Comparison of ENCODE assay signal across 22 mouse cellular contexts in the genomic region with DNA sequence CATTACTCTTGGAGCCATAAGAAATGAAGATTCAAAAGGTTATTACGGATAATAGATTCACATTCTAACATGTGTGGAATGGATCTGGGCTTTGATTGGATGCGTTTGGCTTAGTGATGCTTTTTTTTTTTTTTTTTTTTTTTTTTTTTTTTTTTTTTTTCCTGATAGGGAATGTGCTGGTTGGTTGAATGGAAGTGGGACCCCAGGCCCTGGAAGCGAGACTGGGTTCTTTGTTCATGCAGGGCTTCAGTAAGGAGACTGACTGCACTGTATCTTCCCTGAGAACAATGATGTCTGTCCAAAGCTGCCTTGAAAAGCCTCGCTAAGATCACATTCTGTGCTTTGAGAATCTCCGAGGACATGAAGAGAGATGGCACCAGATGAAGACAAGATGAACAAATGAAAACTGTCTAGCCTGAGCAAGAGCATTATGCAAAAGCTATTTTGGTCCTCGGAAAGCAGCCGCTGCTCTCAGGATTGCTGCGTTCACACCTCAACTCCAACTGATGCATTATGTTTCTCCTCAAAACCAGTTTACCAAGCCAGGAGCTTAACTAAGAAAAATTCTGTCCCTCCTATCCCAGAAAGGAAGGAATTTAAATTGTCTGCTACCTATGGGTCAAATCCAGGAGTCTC.
A peak's percentile ranks its signal among the peaks of the same experiment; 100 is the strongest.
DNase-seq lines count a peak whose midpoint lies in the region; TF ChIP-seq lines count a peak whose summit lies in the region.
"Had no signal": no experiment of that assay in that cellular context is flagged by ENCODE, and none has a peak within 500 bp of the region (broad histone marks: within the 10 kb centered on the region; RNA-seq: fewer than 3 reads in every experiment).

No protein-coding gene starts in this region.

- intact Hi-C loops in left cerebral cortex, postnatal 10 days (cut with DNase I) = no loop called here

- no peaks in the 10 kb centered on the region for H3K4me1 ChIP-seq in ES-E14 (ENCODE audit: control insufficient read depth in 2 of 2, insufficient read depth in 2 of 2, low read length in 2 of 2, poor library complexity in 1 of 2)
- H3K4me1 ChIP-seq: embryonic facial prominence, embryonic 10.5 days; heart, embryonic 12.5 days; midbrain, embryonic 15.5 days had no signal

- TF ChIP-seq POLR2A in brain, embryonic 14.5 days (IDR thresholded peaks at IDR 0.05; ENCODE audit: borderline replicate concordance, extremely low read depth, insufficient read depth, insufficient read length, poor library complexity, severe bottlenecking) = no peak

- H3K27ac ChIP-seq in ES-E14 (ENCODE audit: insufficient read depth, low read depth, low read length, poor library complexity, severe bottlenecking) = no peak overlapping the region
- H3K27ac ChIP-seq: embryonic facial prominence, embryonic 10.5 days; layer of hippocampus, adult 2 months; midbrain, embryonic 15.5 days had no signal

- no peak for TF ChIP-seq CTCF in brain, embryonic 14.5 days (IDR thresholded peaks at IDR 0.05; ENCODE audit: borderline replicate concordance, extremely low read depth, insufficient read depth, insufficient read length)

- H3K4me3 ChIP-seq in ES-E14 (ENCODE audit: insufficient read depth in 1 of 2, low read depth in 1 of 2, low read length in 2 of 2, poor library complexity in 1 of 2, severe bottlenecking in 1 of 2) = no peak overlapping the region
- H3K4me3 ChIP-seq: embryonic facial prominence, embryonic 10.5 days; heart, embryonic 12.5 days; layer of hippocampus, adult 2 months; midbrain, embryonic 15.5 days had no signal

- DNase-seq in frontal cortex, adult 2 months (ENCODE audit: extremely low spot score in 1 of 2, low spot score in 1 of 2) = peak; percentile 6 to 28
- DNase-seq in frontal cortex, postnatal 25 days (ENCODE audit: low spot score in 2 of 2) = no peak
- peak; percentile 2 to 6 for DNase-seq in left cerebral cortex, adult 18-20 months (ENCODE audit: low spot score in 2 of 2)
- DNase-seq in left cerebral cortex, postnatal 10 days (ENCODE audit: extremely low spot score in 1 of 2, low spot score in 2 of 2) = no peak
- DNase-seq in ES-E14 (ENCODE audit: low read depth, low spot score) = no peak
- DNase-seq in brain, embryonic 14.5 days (ENCODE audit: low read depth) = peak; percentile 31
- DNase-seq in yolk sac, embryonic 10.5 days (ENCODE audit: low spot score) = no peak
- DNase-seq: adrenal gland, adult 2 months; B cell, adult 2 months; cerebellum, adult 18-20 months; cerebellum, postnatal 14 days; gastrocnemius, postnatal 14 days; heart, adult 11 months; heart, postnatal 14 days; kidney, postnatal 25 days; lung, postnatal 4 days; right cerebral cortex, postnatal 25 days; thymus, postnatal 25 days had no signal

- no peak overlapping the region for H3K9ac ChIP-seq in ES-E14 (ENCODE audit: insufficient read depth, low read depth, low read length, poor library complexity, severe bottlenecking)
- H3K9ac ChIP-seq: heart, embryonic 12.5 days; midbrain, embryonic 15.5 days had no signal

- H3K36me3 ChIP-seq in ES-E14 (ENCODE audit: control insufficient read depth, insufficient read depth, low read length, poor library complexity, severe bottlenecking) = no peaks in the 10 kb centered on the region
- H3K36me3 ChIP-seq: embryonic facial prominence, embryonic 10.5 days; heart, embryonic 12.5 days; midbrain, embryonic 15.5 days had no signal

- in situ Hi-C loops in ES-E14 (cut with MboI; ENCODE audit: low sequenced_read_pairs in 2 of 2, unreplicated experiment in 2 of 2) = no loop called here

- no peaks in the 10 kb centered on the region for H3K9me3 ChIP-seq in ES-E14 (ENCODE audit: control insufficient read depth, insufficient read depth, low read depth, low read length)
- H3K9me3 ChIP-seq: embryonic facial prominence, embryonic 10.5 days; heart, embryonic 12.5 days; midbrain, embryonic 15.5 days had no signal

TF ChIP-seq in ES-E14, 5 proteins besides CTCF, POLR2A, EP300 and RAD21:
- TF ChIP-seq ZC3H11A (IDR thresholded peaks at IDR 0.05; ENCODE audit: borderline replicate concordance, low read depth, low read length) (no peak), CHD2 (IDR thresholded peaks at IDR 0.05; ENCODE audit: low read depth, low read length) (no peak), HCFC1 (IDR thresholded peaks at IDR 0.05; ENCODE audit: borderline replicate concordance, insufficient read depth, low read length) (no peak), ZNF384 (IDR thresholded peaks at IDR 0.05; ENCODE audit: low read depth, low read length) (peak; percentile 53; the same call in 1 of the 2 replicates), MAFK (IDR thresholded peaks at IDR 0.05; ENCODE audit: insufficient read depth, low read depth, low read length) (no peak)

Comparison
In these comparisons a context has a peak if more than half of its experiments do, and no peak if none do; other contexts are left out.
1. DNase-seq: peak in frontal cortex, adult 2 months (2 of 2), left cerebral cortex, adult 18-20 months (2 of 2) and brain, embryonic 14.5 days (single experiment); none in frontal cortex, postnatal 25 days (0 of 2), left cerebral cortex, postnatal 10 days (0 of 2), ES-E14 (single experiment) and yolk sac, embryonic 10.5 days (single experiment).